Mouse (Mus musculus): Measurements from ENCODE around the gene Rpp38. TPM values are rescaled to one million over a fixed set of nuclear protein-coding genes. Genes with fewer than 3 reads are reported as not detected.

Rpp38 gene
- 15.2 and 17.4 TPM in 2 replicates for polyA plus RNA-seq (2015; fragmentation: Nextera tagmentation; extraction: Ambion mirVana)

GRCm38 (mm10) chr2:3332484-3333242, at the start of gene Rpp38:
Rpp38 (minus strand) TSS chr2:3332643.

DNA sequence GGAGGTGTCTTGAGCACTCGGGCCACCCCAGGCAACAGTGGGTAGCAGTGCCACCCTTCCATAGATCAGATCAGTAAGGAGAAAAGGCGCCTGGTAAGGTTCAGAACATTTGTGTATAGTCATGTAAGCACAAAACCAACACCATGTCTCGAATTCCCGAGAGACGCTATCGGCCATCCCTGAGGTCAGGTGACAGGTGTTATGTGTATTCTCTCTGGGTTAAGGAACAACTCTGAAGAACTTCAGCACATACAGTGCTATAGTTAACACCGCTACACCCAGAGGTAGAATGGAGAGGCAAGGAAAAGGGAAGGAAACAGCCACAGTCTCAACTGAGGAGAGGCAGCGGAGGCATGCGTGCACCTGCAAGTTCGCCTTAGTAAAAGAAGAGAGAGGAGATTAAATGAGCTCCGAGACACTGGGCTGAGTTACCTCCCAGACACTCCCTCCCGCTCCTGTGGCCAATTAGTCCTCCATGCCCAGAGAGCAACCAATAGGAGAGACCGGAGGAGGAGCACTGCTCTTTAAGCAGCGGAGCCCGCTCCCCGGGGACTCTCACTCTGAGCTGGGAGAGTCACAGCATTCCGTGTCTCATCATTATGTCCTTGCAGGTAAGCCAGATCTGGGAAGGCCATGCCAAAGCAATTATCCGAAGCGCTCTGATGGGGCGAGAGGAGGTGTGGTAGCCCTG, 3.3 kb upstream of the Rpp38 start, which contains the start of gene Acbd7:
Gene Acbd7, plus strand, starts transcription at position 558 of the 691 bp plus-strand sequence.

DNA sequence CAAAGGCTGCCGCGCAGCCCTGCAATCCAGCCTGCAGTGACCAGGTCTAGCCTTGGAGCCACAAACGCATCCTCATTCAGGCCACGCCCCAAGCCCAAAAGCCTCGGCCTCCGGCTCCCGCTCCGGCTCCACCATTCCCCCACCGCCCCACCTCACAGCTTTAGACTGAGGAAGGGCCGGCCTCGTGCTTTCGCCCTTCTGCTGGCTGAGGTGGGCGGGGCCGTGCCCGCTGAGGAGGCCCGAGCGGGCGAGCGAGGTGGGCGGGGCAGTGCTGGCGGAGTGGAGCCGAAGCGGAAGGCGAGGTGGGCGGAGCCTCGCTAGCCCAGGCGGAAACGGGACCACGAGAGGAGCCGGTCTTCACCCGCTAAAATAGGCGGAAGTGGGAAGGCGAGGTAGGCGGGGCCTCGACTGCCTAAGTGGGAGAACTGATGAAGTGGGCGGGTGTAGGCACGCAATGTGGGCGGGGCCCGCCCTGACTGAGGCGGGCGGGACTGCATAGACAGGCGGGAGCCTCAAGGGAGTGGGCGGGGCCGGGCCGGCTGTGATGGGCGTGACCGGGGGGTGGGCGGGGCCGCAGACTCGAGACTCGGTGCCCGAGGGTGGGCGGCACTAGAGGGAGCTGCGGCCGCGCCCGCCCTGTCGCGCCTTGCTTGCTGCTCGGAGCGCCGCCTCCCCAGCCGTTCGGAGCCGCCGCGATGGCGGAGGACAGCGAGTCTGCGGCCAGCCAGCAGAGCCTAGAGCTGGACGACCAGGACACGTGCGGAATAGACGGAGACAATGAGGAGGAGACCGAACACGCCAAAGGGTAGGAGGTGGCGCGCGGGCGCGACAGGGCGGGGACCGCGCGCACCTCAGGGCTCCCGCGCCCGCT, 48.6 kb downstream of the Rpp38 start, which contains the start of gene Nmt2:
Gene Nmt2, plus strand, starts transcription at position 611 of the 871 bp plus-strand sequence.

Other genes starting within 250 kb of the Rpp38 start
- gene Fam171a1, start 218.4 kb downstream of the Rpp38 start, polyA plus RNA-seq (2015; fragmentation: Nextera tagmentation; extraction: Ambion mirVana), result 6.2 and 7.7 TPM in 2 replicates
- gene Nmt2, start 48.4 kb downstream of the Rpp38 start, polyA plus RNA-seq (2015; fragmentation: Nextera tagmentation; extraction: Ambion mirVana), result 20.2 and 21.0 TPM in 2 replicates
- gene Acbd7, start 3.5 kb upstream of the Rpp38 start, polyA plus RNA-seq (2015; fragmentation: Nextera tagmentation; extraction: Ambion mirVana), result 0.34 TPM in 1 of 2 replicates, not detected in the other
- gene Olah, start 64.6 kb upstream of the Rpp38 start, polyA plus RNA-seq (2015; fragmentation: Nextera tagmentation; extraction: Ambion mirVana), result not detected in 2 replicates
- not detected in 2 replicates for gene Meig1, start 90.0 kb upstream of the Rpp38 start, polyA plus RNA-seq (2015; fragmentation: Nextera tagmentation; extraction: Ambion mirVana)
- gene Dclre1c, start 91.5 kb upstream of the Rpp38 start, polyA plus RNA-seq (2015; fragmentation: Nextera tagmentation; extraction: Ambion mirVana), result 6.4 and 8.2 TPM in 2 replicates
- gene Suv39h2, start 142.4 kb upstream of the Rpp38 start, polyA plus RNA-seq (2015; fragmentation: Nextera tagmentation; extraction: Ambion mirVana), result 8.4 TPM in 2 replicates
- gene Gm45902, start 180.1 kb upstream of the Rpp38 start, polyA plus RNA-seq (2015; fragmentation: Nextera tagmentation; extraction: Ambion mirVana), result 2.0 and 2.4 TPM in 2 replicates
- 85.9 and 88.6 TPM in 2 replicates for gene Hspa14, start 180.2 kb upstream of the Rpp38 start, polyA plus RNA-seq (2015; fragmentation: Nextera tagmentation; extraction: Ambion mirVana)
- gene Cdnf, start 180.4 kb upstream of the Rpp38 start, polyA plus RNA-seq (2015; fragmentation: Nextera tagmentation; extraction: Ambion mirVana), result 0.12 and 0.28 TPM in 2 replicates
- 26.4 and 32.5 TPM in 2 replicates for gene Fam107b, start 237.8 kb upstream of the Rpp38 start, polyA plus RNA-seq (2015; fragmentation: Nextera tagmentation; extraction: Ambion mirVana)